Mouse (Mus musculus): ENCODE measurements around the gene Map2k4.

DNA sequence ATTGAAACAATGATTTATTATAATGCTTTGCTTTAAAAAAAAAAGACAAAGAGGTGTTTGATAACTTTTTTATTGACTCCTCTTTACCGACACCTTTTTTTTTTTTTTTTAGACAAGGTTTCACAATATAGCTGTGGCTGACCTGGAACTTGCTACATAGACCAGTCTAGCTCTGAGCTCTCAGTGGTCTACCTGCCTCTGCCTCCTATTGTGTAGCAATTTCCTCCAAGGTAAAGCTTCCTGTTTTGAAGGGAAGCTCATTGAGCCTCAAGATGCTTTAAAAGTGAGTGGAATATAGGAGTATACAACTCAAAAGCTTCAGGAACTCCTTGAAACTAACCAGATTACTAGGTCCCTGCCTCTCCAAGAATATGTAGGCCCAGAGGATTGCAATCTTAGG is 7.8 kb upstream of the Map2k4 start:
- TF ChIP-seq CHD2 (IDR thresholded peaks at IDR 0.05; ENCODE audit: low read depth, low read length) (no peak), ZC3H11A (IDR thresholded peaks at IDR 0.05; ENCODE audit: borderline replicate concordance, low read depth, low read length) (no peak), HCFC1 (IDR thresholded peaks at IDR 0.05; ENCODE audit: borderline replicate concordance, insufficient read depth, low read length) (no peak), ZNF384 (IDR thresholded peaks at IDR 0.05; ENCODE audit: low read depth, low read length) (no peak), MAFK (IDR thresholded peaks at IDR 0.05; ENCODE audit: insufficient read depth, low read depth, low read length) (no peak)
